Mouse (Mus musculus) neutrophil, adult 5-6 weeks (primary cell): ENCODE results near the gene Mphosph9. TPM values are rescaled to one million over a fixed set of nuclear protein-coding genes. Genes with fewer than 3 reads are reported as not detected.

Experiments used
- ATAC-seq: fragments of 151-379, 151-347 bp; 2 replicates; pipeline ENCODE4 v1.8.0; 2017; ENCODE audit warnings: mild to moderate bottlenecking, moderate TSS enrichment; ENCODE audit not compliant: insufficient number of reproducible peaks, poor library complexity, low FRiP score, severe bottlenecking; ENCODE audit errors: extremely low read depth
- total RNA-seq: library from RNA; stranded (forward); fragments of 200-1000 nt; gene quantifications from 2 replicates; pipeline ENCODE4 v1.2.3, GENCODE M21; 2017

Mphosph9 gene
- total RNA-seq, 1 experiment from 2014 or later, result 18.3 TPM

GRCm38 (mm10) chr5:124287616-124288247, 40.0 kb downstream of the Mphosph9 start:
- ATAC-seq, result no peak

DNA sequence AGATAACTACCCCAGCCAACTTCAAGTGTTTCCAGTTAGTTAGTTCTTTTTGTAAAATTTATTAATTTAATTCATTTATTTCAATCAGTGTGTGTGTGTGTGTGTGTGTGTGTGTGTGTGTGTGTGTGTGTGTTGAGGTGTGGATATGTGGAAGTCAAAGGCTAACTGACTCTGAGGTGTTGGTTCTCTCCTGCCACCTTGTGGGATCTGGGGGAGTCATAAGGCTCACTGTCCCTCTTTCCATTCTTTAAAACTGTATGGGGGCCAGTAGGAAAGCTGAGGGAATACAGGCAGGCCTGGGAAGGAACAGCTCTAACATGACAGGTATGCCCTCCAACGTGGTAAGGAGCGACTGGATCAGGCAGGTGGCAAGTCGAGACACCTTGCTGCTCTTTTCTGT, 43.4 kb downstream of the Mphosph9 start:
- ATAC-seq, result no peak

DNA sequence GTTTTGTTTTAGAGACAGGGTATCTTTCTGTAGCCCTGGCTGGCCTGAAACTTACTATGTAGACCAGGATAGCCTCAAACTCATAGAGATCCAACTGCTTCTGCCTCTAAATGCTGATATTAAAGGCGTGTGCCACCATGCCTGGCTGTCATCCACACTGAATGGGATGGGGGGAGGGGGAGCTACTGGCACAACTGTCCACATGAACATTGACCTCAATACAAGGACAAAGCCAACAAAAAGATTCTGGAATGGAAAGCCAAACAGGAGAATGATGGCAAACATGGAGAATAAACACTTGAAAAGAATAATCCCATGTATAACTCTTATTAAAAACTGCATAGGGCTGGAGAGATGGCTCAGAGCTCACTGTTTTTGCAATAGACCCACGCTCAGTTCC, 44.9 kb downstream of the Mphosph9 start:
- ATAC-seq, result no peak

DNA sequence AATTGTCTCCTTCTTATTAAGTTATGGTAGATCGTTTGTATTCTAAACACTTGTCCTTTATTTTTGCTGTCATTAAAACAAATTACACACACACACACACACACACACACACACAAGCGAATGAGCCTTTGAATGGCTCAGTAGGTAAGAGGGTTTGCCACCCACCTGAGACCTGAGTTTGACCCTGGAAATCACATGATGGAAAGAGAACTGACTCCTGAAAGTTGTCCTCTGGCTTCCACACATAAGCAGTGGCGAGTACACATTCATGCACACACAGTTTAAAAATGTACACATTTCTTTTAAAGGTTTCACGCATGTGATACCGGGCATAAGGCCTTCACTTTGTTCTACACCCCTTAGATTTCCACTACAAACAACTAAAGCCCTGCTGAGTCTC, 57.5 kb downstream of the Mphosph9 start:
- no peak for ATAC-seq

DNA sequence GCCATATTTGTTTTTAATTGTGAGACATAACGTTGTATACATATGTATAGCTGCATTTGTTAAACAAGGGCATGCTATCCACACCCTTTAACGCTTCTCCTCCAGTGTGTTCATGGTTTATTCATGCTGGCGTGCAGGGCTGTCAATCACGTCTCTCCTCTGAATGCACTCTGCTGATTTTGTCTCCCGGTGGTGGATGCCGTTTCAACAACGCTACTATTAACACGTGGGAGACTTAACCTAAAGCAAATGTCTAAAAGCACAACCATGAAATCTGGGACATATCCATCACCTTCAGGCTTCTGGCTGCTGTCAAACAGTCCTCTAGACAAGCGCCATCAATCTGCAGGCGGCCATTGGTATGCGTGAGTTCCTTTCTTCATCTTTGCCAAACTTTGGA, 58.1 kb downstream of the Mphosph9 start:
- ATAC-seq, result no peak

DNA sequence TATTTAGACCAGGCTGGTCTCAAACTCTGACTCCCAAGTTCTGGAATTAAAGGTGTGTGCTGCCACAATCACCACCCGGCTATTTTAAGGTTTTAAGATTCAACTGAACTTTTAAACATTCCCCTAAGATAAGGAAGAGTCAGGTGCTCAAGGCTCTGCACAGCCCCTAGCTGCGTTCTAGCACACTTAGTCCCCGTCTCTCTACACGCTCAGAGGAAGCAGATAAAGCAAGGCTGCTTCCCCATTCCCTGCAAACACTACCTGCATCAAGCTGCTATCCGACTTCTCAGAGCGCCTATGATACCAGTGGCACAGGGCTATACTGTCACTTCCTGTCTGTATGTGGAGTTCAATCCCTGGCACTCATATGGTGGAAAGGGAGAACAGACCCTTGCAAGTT, 60.1 kb downstream of the Mphosph9 start:
- ATAC-seq, result no peak

GRCm38 (mm10) chr5:124266821-124267220, 61.0 kb downstream of the Mphosph9 start:
- no peak for ATAC-seq

GRCm38 (mm10) chr5:124263246-124263645, 64.5 kb downstream of the Mphosph9 start:
- ATAC-seq, result no peak

- no peak for ATAC-seq
Measured at GRCm38 (mm10) chr5:124262090-124262489, 65.7 kb downstream of the Mphosph9 start.

- ATAC-seq, result no peak
Measured at GRCm38 (mm10) chr5:124259133-124259532, 68.6 kb downstream of the Mphosph9 start.

DNA sequence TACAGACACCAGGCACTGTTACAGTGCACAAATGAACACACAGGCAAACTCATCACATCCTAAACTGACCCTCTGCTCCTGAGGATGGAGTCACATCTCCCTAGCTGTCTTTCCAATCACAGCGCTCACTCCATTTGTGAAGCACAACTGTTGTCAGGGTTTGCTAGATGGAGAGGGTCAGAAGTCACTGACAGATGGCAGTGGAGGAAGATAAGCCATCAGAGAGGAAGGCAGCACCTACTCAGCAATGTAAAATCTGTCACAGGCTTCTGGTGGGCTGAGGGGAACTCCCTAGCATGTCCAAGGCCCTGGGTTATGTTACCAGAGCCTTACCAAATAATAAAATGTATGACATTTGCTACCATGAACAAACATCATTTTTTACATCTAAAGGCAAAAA, 69.7 kb downstream of the Mphosph9 start:
- ATAC-seq, result no peak

DNA sequence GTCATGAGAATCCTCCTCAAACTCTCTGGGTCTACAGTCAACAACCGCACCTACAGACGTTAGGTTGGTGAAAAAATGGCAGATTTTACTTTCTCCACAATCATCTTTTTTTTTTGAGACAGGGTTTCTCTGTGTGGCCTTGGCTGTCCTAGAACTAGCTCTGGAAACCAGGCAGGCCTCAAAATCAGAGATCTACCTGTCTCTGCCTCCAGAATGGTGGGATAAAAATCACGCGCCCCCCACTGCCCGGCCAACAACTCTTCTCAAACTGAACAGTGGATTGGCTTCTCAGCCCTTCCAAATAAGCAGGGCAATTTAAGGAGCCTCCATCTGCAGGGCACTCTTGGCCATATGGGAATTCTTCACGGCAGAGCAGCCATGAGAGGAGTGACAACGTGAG, 72.6 kb downstream of the Mphosph9 start:
- ATAC-seq, result no peak

DNA sequence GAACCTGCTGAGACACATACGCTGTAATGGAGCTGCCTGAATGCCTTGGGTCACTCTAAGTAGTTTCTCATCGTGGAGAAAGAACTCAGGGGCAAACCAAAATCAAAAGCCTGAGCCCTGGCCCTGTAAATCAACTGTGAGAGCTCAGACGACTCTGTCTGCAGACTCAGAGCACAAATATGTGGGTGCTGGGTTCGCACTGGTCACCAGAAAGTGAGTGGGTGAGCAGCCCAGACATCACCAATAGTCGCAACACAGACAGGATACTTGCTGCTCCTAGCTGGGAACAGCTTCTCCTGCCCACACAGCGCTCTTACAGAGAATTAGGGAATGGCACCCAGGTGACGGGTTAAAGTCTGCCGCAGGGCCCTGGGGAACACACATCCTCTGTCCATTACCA, 74.2 kb downstream of the Mphosph9 start:
- no peak for ATAC-seq

DNA sequence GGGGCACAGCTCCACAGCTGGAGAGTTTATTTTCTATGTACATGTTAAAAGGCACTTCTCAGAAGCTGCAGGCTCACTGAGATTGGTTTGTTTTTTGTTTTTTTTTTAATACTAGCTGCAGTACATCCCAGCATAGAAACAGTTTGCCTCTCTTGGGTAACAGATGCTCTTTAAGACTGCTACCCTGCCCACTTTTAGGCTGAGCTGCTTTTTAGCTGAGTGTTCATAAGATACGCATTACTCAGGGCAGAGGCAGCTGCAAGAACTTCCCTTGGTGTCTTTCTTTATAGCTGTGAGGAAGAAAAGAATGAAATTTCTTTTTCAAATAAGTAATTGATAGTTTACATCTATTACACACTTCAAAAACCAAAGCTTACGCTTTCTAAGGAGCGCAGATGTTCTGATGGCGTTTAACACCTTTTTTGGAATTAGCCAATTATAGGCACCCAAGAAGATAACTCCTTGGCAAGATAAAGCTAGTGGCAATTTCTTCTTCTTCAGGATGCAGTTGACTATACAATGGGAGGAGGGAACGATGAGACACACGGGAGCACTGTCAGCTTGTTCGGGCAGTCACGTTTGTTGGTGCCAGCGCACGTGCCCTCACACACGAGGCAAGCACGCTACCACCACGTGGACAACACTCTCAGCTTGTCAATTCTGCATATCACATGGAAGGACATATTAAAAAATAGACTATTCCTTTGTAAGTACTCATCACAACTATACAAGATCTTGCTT, 75.0 kb downstream of the Mphosph9 start:
- ATAC-seq, result no peak

- no peak for ATAC-seq
Measured at GRCm38 (mm10) chr5:124251070-124251469, 76.7 kb downstream of the Mphosph9 start.

GRCm38 (mm10) chr5:124249614-124250591, 77.9 kb downstream of the Mphosph9 start, which contains the start of gene Pitpnm2:
TSS of gene Pitpnm2 (minus strand) at chr5:124249760.
- no peak for ATAC-seq

DNA sequence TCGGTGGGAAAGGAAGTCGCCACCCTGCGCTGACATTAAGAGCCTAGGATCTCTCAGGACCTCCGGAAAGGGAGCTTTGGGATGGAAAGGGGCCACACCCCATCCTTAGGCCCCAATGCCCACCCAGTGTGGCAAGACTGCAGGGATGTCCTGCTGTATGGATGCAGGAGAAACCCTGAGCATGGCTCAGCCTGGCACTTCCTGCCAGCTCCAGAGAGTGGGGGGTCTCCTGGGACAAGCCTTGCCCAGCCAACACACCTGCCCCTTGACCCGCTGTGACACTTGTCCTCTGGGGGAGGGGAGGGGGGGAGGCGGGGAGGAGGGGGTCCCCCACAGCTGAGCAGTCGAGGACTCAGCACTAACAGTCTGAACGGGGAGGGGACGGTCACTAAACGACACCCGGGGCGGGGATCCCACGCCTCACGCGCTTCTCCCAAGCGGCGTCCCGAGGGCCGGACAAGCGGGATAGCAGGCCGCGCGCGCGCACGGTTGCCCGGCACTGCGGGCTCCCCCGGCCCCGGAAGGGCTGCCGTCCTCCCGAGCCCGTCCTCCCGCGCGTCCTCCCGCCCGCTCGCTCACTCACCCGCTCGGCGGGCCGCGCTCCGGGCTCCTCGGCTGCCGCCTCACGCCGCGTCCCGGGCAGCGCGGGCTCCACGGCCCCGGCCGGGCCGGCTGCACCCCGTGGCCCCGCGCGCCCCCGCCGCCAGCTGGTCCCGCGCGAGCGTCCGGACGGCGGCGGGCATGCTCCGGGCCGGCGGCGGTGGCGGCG, 78.7 kb downstream of the Mphosph9 start:
- ATAC-seq, result no peak

DNA sequence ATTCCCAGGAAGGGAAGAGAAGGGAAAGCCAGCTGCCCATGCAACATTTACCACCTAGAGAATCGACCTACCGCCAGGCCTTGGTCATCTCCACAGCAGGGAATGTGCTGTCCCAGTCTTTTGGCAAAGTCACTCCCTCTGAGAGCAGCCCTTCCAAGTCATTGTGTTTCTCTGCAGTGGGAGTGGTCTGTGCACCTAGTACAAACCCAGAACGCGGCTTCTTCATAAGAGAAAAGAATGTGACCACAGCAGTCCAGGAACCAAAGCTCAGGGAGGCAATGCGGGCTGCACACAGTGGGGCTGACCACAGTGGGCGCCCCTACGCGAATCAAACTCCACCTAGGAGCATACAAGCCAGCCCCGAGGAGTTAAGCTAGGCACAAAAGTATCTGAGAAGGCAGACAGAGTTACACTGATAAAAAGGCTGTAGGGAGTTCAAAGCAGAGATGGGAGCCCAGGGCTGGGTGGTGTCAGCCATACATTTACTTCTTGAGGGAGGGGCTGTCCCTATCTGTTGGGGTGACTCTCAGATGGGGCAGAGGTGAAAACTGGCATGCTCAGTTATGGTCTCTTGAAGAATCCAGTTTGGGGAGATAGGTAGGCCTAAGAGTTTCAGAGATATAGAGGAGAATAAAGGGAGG, 79.7 kb downstream of the Mphosph9 start:
- no peak for ATAC-seq
